Mouse (Mus musculus) left cerebral cortex, postnatal 36 days (tissue): ENCODE measurements around the gene Ctsd. TPM values are rescaled to one million over a fixed set of nuclear protein-coding genes. Genes with fewer than 3 reads are reported as not detected.
A peak's percentile ranks its signal among the peaks of the same experiment; 100 is the strongest.

Experiments
- DNase-seq, 2 experiments: peaks; one replicate each; pipeline ENCODE4 v3.0.0; 2021 to 2022; ENCODE audit warnings: low spot score in 2 of 2, mixed read lengths in 1 of 2
- intact Hi-C: fragments of 180-260 bp; cut with DNase I; formaldehyde crosslinking; loops from one replicate; pipeline ENCODE4 v1.15.1; 2025
- total RNA-seq, 2 experiments: library from RNA; stranded (reverse); gene quantifications; 2 replicates each; pipeline ENCODE4 v1.2.3; 2021

Gene Ctsd
- total RNA-seq, 2 experiments from 2014 or later, result 297 to 348 TPM

- DNase-seq, result no peak
- intact Hi-C loops, result no loop called here
These were observed 12.9 kb upstream of the Ctsd start for GRCm38 (mm10) chr7:142400750-142401142.

GRCm38 (mm10) chr7:142400112-142400749 lies 12.4 kb upstream of the Ctsd start:
- peak in 1 of 2 experiments; percentile 29 for DNase-seq
- intact Hi-C loops, result no loop called here

GRCm38 (mm10) chr7:142399250-142399649 lies 11.4 kb upstream of the Ctsd start:
- intact Hi-C loops, result no loop called here
- no peak for DNase-seq

- intact Hi-C loops, result no loop called here
- DNase-seq, result no peak
These were observed 10.2 kb upstream of the Ctsd start for GRCm38 (mm10) chr7:142398052-142398451.

- intact Hi-C loops, result no loop called here
- DNase-seq, result no peak
These were observed 8.8 kb upstream of the Ctsd start for GRCm38 (mm10) chr7:142396611-142397010.

- DNase-seq, result no peak
- intact Hi-C loops, result no loop called here
These were observed 7.6 kb upstream of the Ctsd start for GRCm38 (mm10) chr7:142395472-142395871.

- DNase-seq, result no peak
These were observed 6.7 kb upstream of the Ctsd start for GRCm38 (mm10) chr7:142394261-142395190.

GRCm38 (mm10) chr7:142393191-142393590 lies 5.4 kb upstream of the Ctsd start:
- no peak for DNase-seq
- intact Hi-C loops, result no loop called here

More at GRCm38 (mm10) chr7:142394261-142395190, 6.7 kb upstream of the Ctsd start:
- intact Hi-C loops, result no loop called here

GRCm38 (mm10) chr7:142391609-142392008 lies 3.8 kb upstream of the Ctsd start:
- intact Hi-C loops, result no loop called here
- DNase-seq, result no peak

GRCm38 (mm10) chr7:142391108-142391507 lies 3.3 kb upstream of the Ctsd start:
- intact Hi-C loops, result no loop called here
- no peak for DNase-seq

- intact Hi-C loops, result no loop called here
- DNase-seq, result no peak
These were observed 2.3 kb upstream of the Ctsd start for GRCm38 (mm10) chr7:142389961-142390650.

- no peak for DNase-seq
- intact Hi-C loops, result no loop called here
These were observed 902 bp upstream of the Ctsd start for GRCm38 (mm10) chr7:142388740-142389139.

GRCm38 (mm10) chr7:142388198-142388597 lies 360 bp upstream of the Ctsd start:
- DNase-seq, result no peak
- intact Hi-C loops, result no loop called here

GRCm38 (mm10) chr7:142386621-142387201 lies 1.1 kb downstream of the Ctsd start:
- intact Hi-C loops, result loop anchor here (2.0 kb wide), 1 partner anchor 14 kb away; the partner anchor contains the start of gene Ifitm10
- DNase-seq, result no peak

GRCm38 (mm10) chr7:142385742-142386403 lies 2.0 kb downstream of the Ctsd start:
- intact Hi-C loops, result loop anchor here (2.0 kb wide), 1 partner anchor 13 kb away; the partner anchor contains the start of gene Ifitm10
- DNase-seq, result no peak

- intact Hi-C loops, result no loop called here
- DNase-seq, result no peak
These were observed 3.5 kb downstream of the Ctsd start for GRCm38 (mm10) chr7:142384306-142384705.

GRCm38 (mm10) chr7:142382567-142382966 lies 5.3 kb downstream of the Ctsd start, which contains the start of gene Gm49369:
Gene Gm49369 (minus strand): TSS chr7:142382667.
- intact Hi-C loops, result no loop called here
- no peak for DNase-seq

GRCm38 (mm10) chr7:142381175-142381574 lies 6.7 kb downstream of the Ctsd start:
- DNase-seq, result no peak
- intact Hi-C loops, result no loop called here

- intact Hi-C loops, result no loop called here
- DNase-seq, result no peak
These were observed 8.7 kb downstream of the Ctsd start for GRCm38 (mm10) chr7:142379186-142379585.
